Mouse (Mus musculus): Measurements from ENCODE around the gene Zfp961. TPM values are rescaled to one million over a fixed set of nuclear protein-coding genes. Genes with fewer than 3 reads are reported as not detected.
"Not testable (repeated sequence)": the region's sequence is repeated elsewhere in the genome, so short reads cannot be mapped to it uniquely, and the experiment has no call there.

The Zfp961 gene
- polyA plus RNA-seq (2016; fragmentation: Nextera tagmentation; extraction: Ambion mirVana) = 19.2 and 20.7 TPM in 2 replicates

DNA sequence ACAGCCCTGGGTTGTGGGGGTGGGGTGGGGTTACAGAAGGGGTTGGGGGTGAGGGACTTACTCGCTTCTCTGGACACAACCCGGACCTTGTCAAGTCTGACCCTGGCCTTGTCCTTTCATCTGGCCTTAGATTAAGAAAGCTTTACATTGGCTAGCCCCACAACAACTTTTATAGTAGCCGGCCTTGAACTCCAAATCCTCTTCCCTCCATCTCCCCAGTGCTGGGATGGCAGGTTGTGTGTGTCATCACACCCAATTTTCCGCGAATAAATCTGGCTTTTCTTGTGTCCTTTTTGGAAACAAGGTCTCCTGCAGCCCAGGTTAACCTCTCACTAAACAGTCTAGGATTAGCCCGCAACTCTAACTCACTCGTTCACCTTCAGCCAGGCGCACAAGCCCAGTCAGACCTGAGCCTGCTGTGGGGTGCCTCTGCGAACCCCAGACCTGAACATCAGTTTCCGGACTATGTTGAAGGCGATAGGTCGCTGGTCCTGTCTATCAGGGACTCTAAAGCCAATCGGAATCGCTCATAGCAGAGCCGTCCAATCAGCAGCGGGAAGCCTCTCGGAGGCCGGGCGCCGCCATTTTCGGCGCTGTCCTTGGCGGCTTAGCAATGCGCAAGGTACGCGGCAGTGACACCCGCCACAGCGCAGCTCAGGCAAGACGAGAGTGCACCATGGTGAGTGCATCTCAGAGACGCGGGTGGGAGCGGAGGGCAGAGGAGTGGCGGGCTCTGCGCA is at the start of gene Zfp961:
Gene Zfp961 (plus strand): TSS at position 557 of the 740 bp plus-strand sequence.
- Histone ChIP-seq H3K4me3 (replicated peaks) (peak within 1 kb of the TSS; percentile 73), H3K4me1 (replicated peaks) (peaks cover 10% of the 10 kb centered on the region), H3K27ac (peak within 1 kb of the TSS; percentile 87), H3K27me3 (no peaks in the 10 kb centered on the region), H3K9ac (replicated peaks) (peak within 1 kb of the TSS; percentile 78), H3K9me3 (peaks cover 15% of the 10 kb centered on the region), H3K4me2 (peak within 1 kb of the TSS; percentile 58), H3K36me3 (peaks cover 24% of the 10 kb centered on the region)
- WGBS = 4% methylated on average over 34 of the region's 34 CpGs
- ATAC-seq (ENCODE audit: insufficient number of reproducible peaks, insufficient read depth, low FRiP score, low TSS enrichment, low read depth) = peak; percentile 100

- H3K27me3 ChIP-seq; H3K9me3 ChIP-seq; H3K4me2 ChIP-seq; H3K9ac ChIP-seq (replicated peaks); H3K36me3 ChIP-seq; H3K4me3 ChIP-seq (replicated peaks); H3K4me1 ChIP-seq (replicated peaks); ATAC-seq (ENCODE audit: insufficient number of reproducible peaks, insufficient read depth, low FRiP score, low TSS enrichment, low read depth); H3K27ac ChIP-seq: not testable (repeated sequence)
- 74% methylated on average over 1 of the region's 1 CpGs for WGBS
Measured at GRCm38 (mm10) chr8:71903084-71903483, 47.8 kb upstream of the Zfp961 start.

GRCm38 (mm10) chr8:71906809-71907208 is 44.0 kb upstream of the Zfp961 start:
- H3K27ac ChIP-seq = no peak overlapping the region
- no peak overlapping the region for H3K4me3 ChIP-seq (replicated peaks)
- no peak overlapping the region for H3K4me2 ChIP-seq
- H3K9ac ChIP-seq (replicated peaks) = no peak overlapping the region
- H3K4me1 ChIP-seq (replicated peaks) = no peaks in the 10 kb centered on the region
- H3K9me3 ChIP-seq = peaks cover 5% of the 10 kb centered on the region; the same call in 1 of the 2 replicates
- no peaks in the 10 kb centered on the region for H3K36me3 ChIP-seq
- 94% methylated on average over 1 of the region's 1 CpGs for WGBS
- H3K27me3 ChIP-seq = no peaks in the 10 kb centered on the region
- ATAC-seq (ENCODE audit: insufficient number of reproducible peaks, insufficient read depth, low FRiP score, low TSS enrichment, low read depth) = no peak

DNA sequence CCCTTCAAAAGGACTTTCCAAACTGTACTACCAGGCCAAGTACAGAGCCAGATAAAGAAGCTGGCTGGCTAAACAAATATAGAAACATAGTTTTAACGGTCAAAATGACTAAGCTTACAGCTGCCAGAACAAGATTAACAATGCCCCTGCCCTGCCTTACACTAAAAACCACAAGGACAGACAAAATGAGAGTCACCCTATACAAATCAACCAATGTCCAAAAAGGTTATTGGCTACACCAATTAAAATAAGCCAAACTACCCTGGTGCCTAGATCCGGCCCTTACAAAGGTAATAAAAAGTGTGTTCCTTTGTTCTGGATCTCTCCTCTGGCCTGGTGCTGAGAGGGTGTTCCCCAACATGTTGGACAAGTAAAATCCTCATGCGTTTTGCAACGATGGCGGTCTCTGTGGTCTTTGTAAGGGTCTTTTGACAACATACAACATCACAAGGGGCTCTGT is 43.0 kb upstream of the Zfp961 start:
- WGBS = 92% methylated on average over 5 of the region's 5 CpGs
- no peak for ATAC-seq (ENCODE audit: insufficient number of reproducible peaks, insufficient read depth, low FRiP score, low TSS enrichment, low read depth)
- Histone ChIP-seq H3K27me3 (no peaks in the 10 kb centered on the region), H3K9me3 (peaks cover 5% of the 10 kb centered on the region; the same call in 1 of the 2 replicates), H3K27ac (peak overlapping the region; percentile 98), H3K36me3 (no peaks in the 10 kb centered on the region), H3K4me3 (replicated peaks) (peak overlapping the region; percentile 64), H3K9ac (replicated peaks) (no peak overlapping the region), H3K4me2 (peak overlapping the region; percentile 58), H3K4me1 (replicated peaks) (no peaks in the 10 kb centered on the region)

DNA sequence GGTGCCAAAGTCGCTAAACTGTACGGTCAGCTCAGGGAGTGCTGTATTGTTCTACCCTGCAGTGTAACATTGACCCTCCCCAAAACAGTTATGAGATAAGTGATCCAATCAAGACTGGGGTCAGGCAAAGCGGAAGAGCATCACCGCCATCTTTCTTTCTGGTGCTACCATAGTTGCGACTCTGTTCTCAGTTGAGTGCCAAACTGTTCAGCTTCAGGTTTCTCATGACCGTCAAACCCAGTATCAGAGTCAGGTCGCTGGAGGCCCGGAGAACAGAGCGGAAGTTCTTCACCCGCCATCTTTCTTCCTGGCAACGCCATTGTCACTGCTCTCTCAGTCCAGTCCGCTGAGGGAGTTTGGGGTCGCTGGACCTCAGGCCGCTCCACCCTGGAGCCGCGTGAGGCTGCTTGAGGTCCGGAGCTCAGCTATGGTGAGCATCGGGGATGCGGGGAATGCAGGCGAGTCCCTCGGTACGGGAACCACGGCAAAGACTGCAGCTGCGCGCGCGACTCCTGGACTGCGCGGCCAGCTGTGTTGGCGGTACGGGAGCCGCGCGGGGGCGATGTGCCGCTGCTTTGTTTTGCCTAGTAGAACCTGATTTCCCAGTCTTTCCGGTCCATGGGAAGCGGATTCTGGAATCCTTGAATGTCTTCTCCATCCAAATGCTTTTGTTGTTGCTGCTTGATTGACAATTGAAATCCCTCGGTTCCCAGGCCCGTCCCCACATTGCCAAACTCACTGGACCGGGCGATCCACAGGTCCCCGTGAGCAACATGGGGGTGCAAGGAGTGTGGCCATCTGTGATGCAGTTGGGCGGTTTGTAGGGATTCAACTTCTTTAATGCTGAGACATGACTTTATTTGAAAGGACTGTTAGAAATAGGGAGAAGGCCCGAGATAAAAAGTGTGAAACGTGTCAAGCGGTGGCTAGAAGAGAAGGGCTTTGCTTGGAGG is 42.3 kb upstream of the Zfp961 start, which contains the start of the genes Zfp882 and Zfp617:
Gene Zfp882 (plus strand): TSS at position 300 of the 953 bp plus-strand sequence.
Gene Zfp617 (plus strand): TSS at position 327 of the 953 bp plus-strand sequence.
- Histone ChIP-seq H3K4me3 (replicated peaks) (peak within 1 kb of the TSS; percentile 64), H3K9ac (replicated peaks) (peak within 1 kb of the TSS; percentile 90), H3K27ac (peak within 1 kb of the TSS; percentile 98), H3K9me3 (peaks cover 5% of the 10 kb centered on the region; the same call in 1 of the 2 replicates), H3K4me2 (peak within 1 kb of the TSS; percentile 58), H3K36me3 (peaks cover 3% of the 10 kb centered on the region), H3K4me1 (replicated peaks) (no peaks in the 10 kb centered on the region), H3K27me3 (no peaks in the 10 kb centered on the region)
- 8% methylated on average over 47 of the region's 47 CpGs for WGBS
- peak; percentile 95 for ATAC-seq (ENCODE audit: insufficient number of reproducible peaks, insufficient read depth, low FRiP score, low TSS enrichment, low read depth)

DNA sequence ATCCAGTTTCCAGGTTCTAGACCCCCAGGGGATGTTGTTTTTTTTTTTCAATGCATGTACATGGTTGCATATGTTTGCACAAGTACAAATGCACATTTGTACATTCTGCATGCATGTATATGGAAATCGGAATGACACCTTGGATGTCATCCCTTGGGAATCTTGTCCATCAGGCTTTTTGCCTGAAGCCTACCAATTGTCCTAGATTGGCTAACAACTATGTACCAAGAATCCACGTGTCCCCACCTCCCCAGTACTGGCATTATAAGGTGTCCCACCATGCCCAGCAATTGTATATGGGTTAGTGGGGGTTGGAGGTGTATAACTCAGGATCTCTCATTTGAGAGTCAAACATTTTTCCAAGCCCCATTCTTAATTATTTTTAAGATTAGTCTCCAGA is 38.6 kb upstream of the Zfp961 start:
- H3K9me3 ChIP-seq = peaks cover 5% of the 10 kb centered on the region; the same call in 1 of the 2 replicates
- H3K4me1 ChIP-seq (replicated peaks) = no peaks in the 10 kb centered on the region
- no peak overlapping the region for H3K9ac ChIP-seq (replicated peaks)
- WGBS = 85% methylated on average over 2 of the region's 2 CpGs
- no peak overlapping the region for H3K4me2 ChIP-seq
- H3K4me3 ChIP-seq (replicated peaks) = no peak overlapping the region
- ATAC-seq (ENCODE audit: insufficient number of reproducible peaks, insufficient read depth, low FRiP score, low TSS enrichment, low read depth) = no peak
- no peaks in the 10 kb centered on the region for H3K27me3 ChIP-seq
- peaks cover 37% of the 10 kb centered on the region for H3K36me3 ChIP-seq
- no peak overlapping the region for H3K27ac ChIP-seq

DNA sequence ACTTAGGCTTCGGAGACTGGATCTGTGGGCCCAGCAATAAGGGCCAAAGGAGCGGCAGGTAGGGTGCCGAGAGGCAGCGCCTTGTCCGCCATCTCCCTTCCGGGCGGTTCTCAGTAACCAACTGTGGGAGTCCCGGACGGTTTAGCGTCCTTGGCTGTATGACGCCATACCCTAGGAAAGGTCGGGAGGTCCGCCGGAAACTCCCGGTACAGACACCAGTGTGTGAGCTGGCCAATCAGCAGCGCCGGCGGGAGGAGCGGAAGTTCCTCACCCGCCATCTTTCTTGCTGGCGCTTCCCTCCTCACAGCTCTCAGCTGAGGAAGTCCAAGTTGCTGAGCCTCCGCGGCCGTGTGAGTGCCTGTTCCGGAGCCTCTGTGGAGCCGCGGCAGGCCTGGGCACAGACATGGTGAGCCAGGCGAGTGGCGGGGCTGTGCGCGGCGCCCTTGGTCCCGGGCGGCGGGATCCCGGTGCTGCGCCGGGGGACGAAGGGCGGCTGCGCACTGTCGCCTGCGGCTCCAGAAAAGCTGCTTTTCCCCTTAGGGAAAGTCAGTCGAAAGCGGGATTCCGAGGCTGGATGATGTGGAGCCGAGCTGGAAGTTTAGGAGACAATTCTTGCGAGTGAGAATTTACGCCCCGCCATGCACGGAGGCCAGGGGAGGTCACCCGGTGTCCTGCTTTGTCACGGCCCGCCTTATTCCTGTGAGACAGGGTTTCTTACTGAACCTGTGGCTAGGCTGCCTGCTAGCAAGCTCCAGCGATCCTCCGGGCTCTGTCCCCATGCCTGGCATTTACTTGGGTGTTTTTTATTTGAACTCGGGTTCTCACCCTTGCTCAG is 28.1 kb upstream of the Zfp961 start:
- no peaks in the 10 kb centered on the region for H3K27me3 ChIP-seq
- peak overlapping the region; percentile 74 for H3K4me3 ChIP-seq (replicated peaks)
- H3K27ac ChIP-seq = peak overlapping the region; percentile 99
- WGBS = under 1% methylated on average over 57 of the region's 57 CpGs
- peaks cover 4% of the 10 kb centered on the region; the same call in 1 of the 2 replicates for H3K4me1 ChIP-seq (replicated peaks)
- H3K9ac ChIP-seq (replicated peaks) = peak overlapping the region; percentile 88
- peak overlapping the region; percentile 68 for H3K4me2 ChIP-seq
- peak; percentile 97 for ATAC-seq (ENCODE audit: insufficient number of reproducible peaks, insufficient read depth, low FRiP score, low TSS enrichment, low read depth)
- peaks cover 21% of the 10 kb centered on the region; the same call in 1 of the 2 replicates for H3K36me3 ChIP-seq
- no peaks in the 10 kb centered on the region for H3K9me3 ChIP-seq

- ATAC-seq (ENCODE audit: insufficient number of reproducible peaks, insufficient read depth, low FRiP score, low TSS enrichment, low read depth) = no peak
- no peaks in the 10 kb centered on the region for H3K27me3 ChIP-seq
- no peak overlapping the region for H3K4me3 ChIP-seq (replicated peaks)
- no peak overlapping the region for H3K27ac ChIP-seq
- H3K36me3 ChIP-seq = peaks cover 42% of the 10 kb centered on the region
- 94% methylated on average over 5 of the region's 5 CpGs for WGBS
- H3K4me1 ChIP-seq (replicated peaks) = peaks cover 4% of the 10 kb centered on the region; the same call in 1 of the 2 replicates
- no peak overlapping the region for H3K9ac ChIP-seq (replicated peaks)
- H3K9me3 ChIP-seq = no peaks in the 10 kb centered on the region; the same call in 1 of the 2 replicates
- no peak overlapping the region for H3K4me2 ChIP-seq
Measured at GRCm38 (mm10) chr8:71925791-71926190, 25.0 kb upstream of the Zfp961 start.

DNA sequence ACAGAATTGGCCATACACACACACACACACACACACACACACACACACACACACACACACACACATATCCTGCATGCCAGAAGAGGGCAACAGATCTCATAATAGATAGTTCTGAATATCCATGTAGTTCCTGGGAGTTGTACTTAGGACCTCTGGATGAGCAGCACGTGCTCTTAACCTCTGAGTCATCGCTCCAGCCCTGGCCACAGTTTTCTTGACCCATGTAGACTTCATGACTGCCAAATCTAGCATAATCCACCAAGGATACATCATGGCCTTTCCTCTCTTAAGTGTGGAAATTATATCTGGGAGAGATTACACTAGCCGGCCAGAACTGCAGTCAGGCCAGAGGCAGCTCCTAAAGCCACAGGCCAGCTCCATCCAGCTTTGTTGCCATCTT is 24.3 kb upstream of the Zfp961 start:
- Histone ChIP-seq H3K4me3 (replicated peaks) (no peak overlapping the region), H3K9me3 (no peaks in the 10 kb centered on the region; the same call in 1 of the 2 replicates), H3K27me3 (no peaks in the 10 kb centered on the region), H3K9ac (replicated peaks) (no peak overlapping the region), H3K4me2 (no peak overlapping the region), H3K4me1 (replicated peaks) (peaks cover 4% of the 10 kb centered on the region; the same call in 1 of the 2 replicates), H3K36me3 (peaks cover 50% of the 10 kb centered on the region), H3K27ac (no peak overlapping the region)
- 92% methylated on average over 3 of the region's 3 CpGs for WGBS
- ATAC-seq (ENCODE audit: insufficient number of reproducible peaks, insufficient read depth, low FRiP score, low TSS enrichment, low read depth) = no peak

GRCm38 (mm10) chr8:71927779-71928178 is 23.1 kb upstream of the Zfp961 start:
- Histone ChIP-seq H3K4me2 (no peak overlapping the region), H3K9me3 (no peaks in the 10 kb centered on the region; the same call in 1 of the 2 replicates), H3K27me3 (no peaks in the 10 kb centered on the region), H3K9ac (replicated peaks) (no peak overlapping the region), H3K36me3 (peaks cover 55% of the 10 kb centered on the region), H3K4me1 (replicated peaks) (peaks cover 4% of the 10 kb centered on the region; the same call in 1 of the 2 replicates), H3K27ac (no peak overlapping the region), H3K4me3 (replicated peaks) (no peak overlapping the region)
- no peak for ATAC-seq (ENCODE audit: insufficient number of reproducible peaks, insufficient read depth, low FRiP score, low TSS enrichment, low read depth)
